Mouse (Mus musculus) ES-Bruce4 (cell line): Measurements from ENCODE around the gene Ece1.

Experiments
- CTCF ChIP-seq: IDR thresholded peaks from one replicate; pipeline ENCODE4 v1.8.1; 2011; ENCODE audit warnings: low read depth, low read length
- EP300 ChIP-seq: IDR thresholded peaks from 2 replicates; pipeline ENCODE4 v1.6.1; 2011; ENCODE audit warnings: low read depth, low read length; ENCODE audit not compliant: insufficient read depth
- POLR2A ChIP-seq: IDR thresholded peaks from one replicate; pipeline ENCODE4 v1.8.1; 2011; ENCODE audit warnings: low read length; ENCODE audit not compliant: insufficient read depth

GRCm38 (mm10) chr4:137858371-137858770 is 3.7 kb upstream of the Ece1 start:
- no peak for TF ChIP-seq CTCF
- no peak for TF ChIP-seq EP300
- TF ChIP-seq POLR2A: no peak
